Mouse (Mus musculus) B cell, adult 62 days (primary cell): ENCODE data around the gene Celsr3. TPM values are rescaled to one million over a fixed set of nuclear protein-coding genes. Genes with fewer than 3 reads are reported as not detected.

Source experiments
- total RNA-seq: library from RNA; stranded (reverse); gene quantifications from 4 replicates; pipeline ENCODE4 v1.2.4, GENCODE M21; 2023

Celsr3 gene
- 0.06 to 0.69 TPM (median 0.46 TPM) in 3 of 4 replicates, not detected in the other for total RNA-seq

DNA sequence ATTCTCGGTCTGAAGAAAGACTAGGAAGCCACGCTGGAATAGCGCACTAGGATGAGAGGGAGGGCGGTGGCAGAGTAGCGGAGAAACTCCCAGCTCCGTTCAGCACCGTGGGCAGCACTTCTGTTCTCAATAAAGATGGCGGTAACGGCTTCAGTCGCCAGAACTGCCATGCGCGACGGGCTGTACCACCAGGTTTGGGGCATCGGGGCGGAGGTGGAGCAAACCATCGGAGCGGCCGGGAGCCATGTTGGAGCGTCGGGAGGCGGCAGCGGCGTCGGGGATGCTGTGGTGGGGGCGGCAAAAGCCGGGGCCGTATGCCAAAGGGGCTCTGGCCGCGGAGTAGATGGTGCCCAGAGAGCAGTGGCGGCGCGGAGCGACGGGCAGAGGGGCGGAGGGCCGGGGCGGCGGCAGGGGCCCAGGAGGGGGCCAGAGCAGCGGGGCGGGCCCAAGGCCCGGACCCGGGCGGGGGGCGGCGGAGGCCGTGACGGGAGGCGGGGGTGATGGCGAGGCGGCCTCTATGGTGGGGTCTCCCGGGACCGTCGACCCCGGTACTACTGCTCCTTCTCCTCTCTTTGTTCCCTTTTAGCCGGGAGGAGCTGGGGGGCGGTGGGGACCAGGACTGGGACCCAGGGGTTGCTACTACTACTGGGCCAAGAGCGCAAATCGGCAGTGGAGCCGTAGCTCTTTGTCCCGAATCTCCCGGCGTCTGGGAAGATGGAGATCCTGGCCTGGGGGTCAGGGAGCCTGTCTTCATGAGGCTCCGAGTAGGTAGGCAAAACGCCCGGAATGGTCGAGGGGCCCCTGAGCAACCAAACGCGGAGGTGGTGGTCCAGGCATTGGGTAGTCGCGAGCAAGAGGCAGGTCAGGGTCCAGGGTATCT lies at the start of gene Celsr3:
TSS of gene Celsr3 (plus strand) at position 501 of the 880 bp plus-strand sequence.

DNA sequence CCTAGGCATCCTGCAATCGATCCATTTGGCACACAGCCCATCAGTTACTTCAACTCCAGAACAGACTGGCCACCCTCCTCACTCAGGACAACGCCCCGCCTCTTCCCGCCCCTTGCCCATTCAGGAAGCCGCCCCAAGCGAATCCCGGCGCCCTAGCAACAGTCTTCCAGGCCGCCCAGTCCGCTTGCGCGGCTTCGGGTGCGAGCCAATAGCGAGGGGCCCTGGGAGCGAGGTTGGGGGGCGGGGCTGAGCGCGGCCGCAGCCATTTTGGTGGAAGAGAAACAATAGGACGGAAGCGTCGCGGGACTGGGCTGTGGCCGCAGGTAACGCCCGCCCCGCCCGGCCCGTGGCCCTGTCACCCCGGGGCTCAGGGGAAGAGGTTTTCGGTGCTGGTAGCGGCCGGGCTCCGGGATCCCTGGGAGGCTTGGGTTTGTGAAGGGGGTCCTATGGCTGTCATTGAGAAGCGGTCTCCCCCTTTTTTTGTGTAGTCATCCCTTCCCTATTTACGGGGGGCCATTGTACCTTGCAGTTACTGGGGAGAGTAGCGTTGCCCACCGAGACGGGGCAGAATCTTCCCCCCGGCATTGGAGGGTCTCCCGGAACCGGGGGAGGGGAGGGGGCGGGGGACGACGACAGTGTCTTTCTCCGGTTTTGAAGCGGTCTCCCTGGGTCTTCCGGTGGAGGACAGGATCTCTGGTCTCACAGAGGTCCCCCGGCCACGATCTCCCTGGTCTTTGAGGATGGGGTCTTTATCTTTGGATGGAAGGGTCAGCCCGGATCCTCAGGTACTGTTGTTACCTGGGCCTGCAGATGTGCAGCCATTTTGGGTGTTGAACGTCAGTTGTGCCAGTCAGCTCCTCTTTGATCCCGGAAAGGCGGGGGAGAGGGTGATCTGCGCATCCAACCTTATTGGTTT lies 42.3 kb upstream of the Celsr3 start, which contains the start of gene Ip6k2:
TSS of gene Ip6k2 (plus strand) at position 249 of the 916 bp plus-strand sequence.

DNA sequence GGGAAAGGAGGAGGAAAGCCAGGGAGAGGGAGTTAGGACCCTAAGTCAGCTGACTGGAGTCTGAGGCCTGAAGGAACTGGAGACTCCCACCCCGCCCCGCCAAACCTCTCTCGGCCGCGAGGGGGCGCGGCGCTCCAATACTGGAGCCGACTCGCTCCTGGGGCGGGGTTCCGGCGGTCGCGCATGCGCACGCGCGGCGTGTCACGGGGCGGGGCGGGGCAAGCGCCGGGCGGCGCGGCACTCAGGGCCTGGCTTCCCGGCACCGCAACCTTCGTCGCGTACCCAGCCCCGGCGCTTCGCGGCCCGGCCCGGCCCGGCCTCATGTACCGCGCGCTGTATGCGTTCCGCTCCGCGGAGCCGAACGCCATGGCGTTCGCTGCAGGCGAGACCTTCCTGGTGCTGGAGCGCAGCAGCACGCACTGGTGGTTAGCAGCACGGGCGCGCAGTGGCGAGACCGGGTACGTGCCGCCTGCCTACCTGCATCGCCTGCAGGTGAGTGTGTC lies 17.9 kb upstream of the Celsr3 start, which contains the start of gene Nckipsd:
TSS of gene Nckipsd (plus strand) at position 206 of the 503 bp plus-strand sequence.

DNA sequence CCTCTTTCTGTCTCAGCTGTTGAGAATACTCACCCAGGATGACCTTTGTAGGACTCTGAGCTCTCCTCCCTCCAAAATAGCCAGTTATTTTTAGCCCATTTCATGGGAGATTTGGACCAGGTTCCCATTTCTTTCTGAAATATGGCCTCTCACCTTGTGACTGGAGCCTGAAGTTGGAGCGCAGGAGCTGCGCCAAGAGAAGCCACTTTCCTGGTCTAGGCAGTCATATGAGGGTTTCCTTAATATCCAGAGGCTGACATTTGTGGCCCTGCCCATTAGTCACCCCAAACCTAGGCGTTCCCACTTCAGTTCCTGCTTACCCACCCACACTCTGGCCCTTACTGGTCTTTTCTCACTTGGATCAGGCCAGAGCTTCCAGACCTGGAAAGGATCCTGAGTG lies 26.9 kb downstream of the Celsr3 start, which contains the start of gene Slc26a6:
TSS of gene Slc26a6 (plus strand) at position 308 of the 400 bp plus-strand sequence.

Other genes with a start within 250 kb of the Celsr3 start
- gene Wdr6, start 247.6 kb upstream of the Celsr3 start, total RNA-seq, result 40.1 to 42.8 TPM (median 42.0 TPM) in 4 replicates
- gene P4htm, start 228.7 kb upstream of the Celsr3 start, total RNA-seq, result 4.0 to 6.6 TPM (median 5.5 TPM) in 4 replicates
- 165 to 172 TPM (median 168 TPM) in 4 replicates for gene Arih2, start 176.9 kb upstream of the Celsr3 start, total RNA-seq
- 15.5 to 20.3 TPM (median 17.4 TPM) in 4 replicates for gene Slc25a20, start 164.2 kb upstream of the Celsr3 start, total RNA-seq
- 5.8 to 11.4 TPM (median 8.9 TPM) in 4 replicates for gene Prkar2a, start 137.0 kb upstream of the Celsr3 start, total RNA-seq
- gene Ip6k2, start 42.5 kb upstream of the Celsr3 start, total RNA-seq, result 60.1 to 74.0 TPM (median 66.7 TPM) in 4 replicates
- gene Nckipsd, start 18.0 kb upstream of the Celsr3 start, total RNA-seq, result 13.4 to 16.4 TPM (median 15.0 TPM) in 4 replicates
- gene Slc26a6, start 27.0 kb downstream of the Celsr3 start, total RNA-seq, result 9.5 to 13.9 TPM (median 12.9 TPM) in 4 replicates
- not detected in 4 replicates for gene Tmem89, start 88.3 kb downstream of the Celsr3 start, total RNA-seq
- 157 to 191 TPM (median 166 TPM) in 4 replicates for gene Uqcrc1, start 110.3 kb downstream of the Celsr3 start, total RNA-seq
- 1.7 to 8.1 TPM (median 4.9 TPM) in 4 replicates for gene Col7a1, start 127.3 kb downstream of the Celsr3 start, total RNA-seq
- gene Ucn2, start 159.7 kb downstream of the Celsr3 start, total RNA-seq, result 0.51 to 0.85 TPM in 2 of 4 replicates, not detected in the others
- 28.1 to 37.3 TPM (median 33.5 TPM) in 4 replicates for gene Pfkfb4, start 165.5 kb downstream of the Celsr3 start, total RNA-seq
- 1,959 to 2,110 TPM (median 1,992 TPM) in 4 replicates for gene Shisa5, start 212.2 kb downstream of the Celsr3 start, total RNA-seq
- 10.8 to 15.8 TPM (median 14.9 TPM) in 4 replicates for gene Trex1, start 233.4 kb downstream of the Celsr3 start, total RNA-seq
- gene Atrip, start 247.8 kb downstream of the Celsr3 start, total RNA-seq, result 30.7 to 37.5 TPM (median 32.9 TPM) in 4 replicates